Mouse (Mus musculus) left cerebral cortex, postnatal 10 days (tissue): Measurements from ENCODE around the gene Zfp248. TPM values are rescaled to one million over a fixed set of nuclear protein-coding genes. Genes with fewer than 3 reads are reported as not detected.

ENCODE experiments used
- DNase-seq, 2 experiments: peaks; one replicate each; pipeline ENCODE4 v3.0.0; 2021 to 2022; ENCODE audit warnings: low spot score in 2 of 2, mixed read lengths in 1 of 2; ENCODE audit errors: extremely low spot score in 1 of 2
- intact Hi-C: fragments of 180-260 bp; cut with DNase I; formaldehyde crosslinking; loops from one replicate; pipeline ENCODE4 v1.15.1; 2025
- microRNA-seq: library from miRNA; unstranded; fragments of <30 nt; microRNA quantifications from one replicate; pipeline ENCODE4 v1.2.0, GENCODE M21; 2022
- total RNA-seq, 2 experiments: library from RNA; stranded (reverse); gene quantifications; 2 replicates each; pipeline ENCODE4 v1.2.3; 2021

The Zfp248 gene
- total RNA-seq, 2 experiments from 2014 or later: 18.2 TPM

DNA sequence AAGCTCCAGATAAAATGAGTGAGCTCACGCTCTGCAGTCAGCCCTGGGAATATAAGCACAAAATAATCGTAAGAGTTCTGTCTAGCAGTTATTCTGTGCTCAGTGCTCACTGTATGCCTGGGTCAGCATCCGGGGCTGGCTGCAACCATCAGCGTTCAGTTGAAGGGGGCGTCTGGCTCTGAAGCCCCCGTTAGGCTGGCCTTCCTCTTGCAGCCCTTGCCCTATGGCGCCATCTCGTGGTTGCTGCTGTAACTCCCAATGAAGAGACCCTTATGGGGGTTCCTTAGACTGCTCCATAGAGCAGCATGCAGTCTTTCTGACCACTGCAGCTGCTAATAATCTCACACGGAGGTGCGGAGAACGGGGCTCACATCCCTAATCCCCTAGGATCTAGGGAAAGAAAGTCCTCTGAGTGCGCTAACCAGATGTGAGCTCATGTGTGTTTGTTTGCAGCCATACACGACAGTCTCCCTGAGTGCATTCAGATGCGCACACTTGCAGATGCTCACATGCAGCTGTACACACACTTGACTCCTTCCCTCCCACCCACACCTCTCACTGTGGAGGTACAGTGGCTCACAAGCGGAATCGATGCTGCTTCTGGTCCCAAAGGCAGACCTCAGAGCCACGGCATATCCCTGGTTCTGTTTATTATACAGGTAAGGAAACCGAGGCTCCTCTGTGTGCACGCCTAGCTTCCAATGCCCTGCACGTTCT is 75.7 kb downstream of the Zfp248 start:
- DNase-seq: peak; percentile 64 to 85
- intact Hi-C loops: no loop called here

DNA sequence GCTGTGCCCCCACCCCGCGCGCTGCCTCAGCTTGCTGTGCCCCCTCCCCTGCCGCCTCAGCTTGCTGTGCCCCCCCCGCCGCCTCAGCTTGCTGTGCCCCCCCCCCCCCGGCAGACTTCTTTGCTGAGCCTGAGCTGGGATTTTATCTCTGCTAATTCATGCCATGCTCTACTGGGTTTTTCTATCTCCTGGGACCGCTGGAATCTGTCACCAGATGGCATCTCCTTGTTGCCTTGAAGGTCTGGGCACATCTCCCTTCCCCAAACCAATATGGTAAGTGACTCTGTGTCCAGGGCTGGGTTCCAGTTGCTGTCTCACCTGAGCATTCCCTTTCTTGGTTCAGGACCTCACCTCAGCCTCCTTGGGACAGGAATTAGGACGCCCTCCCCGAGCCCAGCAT is 77.7 kb downstream of the Zfp248 start:
- no peak for DNase-seq
- intact Hi-C loops: loop anchor here (1.0 kb wide), 1 partner anchor 199 kb away; no protein-coding TSS in a partner anchor

Small RNAs within 50 kb of the gene (microRNA-seq; reads per million reads assigned to microRNA genes)
- not detected for gene Gm25953

Other genes with a start within 250 kb of the Zfp248 start
- 10 to 100 TPM; 23.2 to 27.0 TPM for gene Bms1, start 36.1 kb downstream of the Zfp248 start, total RNA-seq
- gene Zfp9, start 23.8 kb upstream of the Zfp248 start, total RNA-seq: 10 to 100 TPM; 17.9 to 19.2 TPM
- gene Ankrd26, start 106.7 kb upstream of the Zfp248 start, total RNA-seq: 1 to 10 TPM; 7.7 to 7.9 TPM